Mouse (Mus musculus): ENCODE measurements around the gene Frmd8.

Frmd8 gene

GRCm38 (mm10) chr19:5851481-5851971 lies 23.5 kb downstream of the Frmd8 start:
- in situ Hi-C loops (cut with MseI, MboI): no loop called here

GRCm38 (mm10) chr19:5850860-5851259 lies 24.2 kb downstream of the Frmd8 start:
- in situ Hi-C loops (cut with MseI, MboI): no loop called here

GRCm38 (mm10) chr19:5849843-5850527 lies 25.1 kb downstream of the Frmd8 start:
- in situ Hi-C loops (cut with MseI, MboI): loop anchor here in 1 of 2 experiments (5.0 kb wide), 1 partner anchor 48 kb away; no protein-coding TSS in a partner anchor

DNA sequence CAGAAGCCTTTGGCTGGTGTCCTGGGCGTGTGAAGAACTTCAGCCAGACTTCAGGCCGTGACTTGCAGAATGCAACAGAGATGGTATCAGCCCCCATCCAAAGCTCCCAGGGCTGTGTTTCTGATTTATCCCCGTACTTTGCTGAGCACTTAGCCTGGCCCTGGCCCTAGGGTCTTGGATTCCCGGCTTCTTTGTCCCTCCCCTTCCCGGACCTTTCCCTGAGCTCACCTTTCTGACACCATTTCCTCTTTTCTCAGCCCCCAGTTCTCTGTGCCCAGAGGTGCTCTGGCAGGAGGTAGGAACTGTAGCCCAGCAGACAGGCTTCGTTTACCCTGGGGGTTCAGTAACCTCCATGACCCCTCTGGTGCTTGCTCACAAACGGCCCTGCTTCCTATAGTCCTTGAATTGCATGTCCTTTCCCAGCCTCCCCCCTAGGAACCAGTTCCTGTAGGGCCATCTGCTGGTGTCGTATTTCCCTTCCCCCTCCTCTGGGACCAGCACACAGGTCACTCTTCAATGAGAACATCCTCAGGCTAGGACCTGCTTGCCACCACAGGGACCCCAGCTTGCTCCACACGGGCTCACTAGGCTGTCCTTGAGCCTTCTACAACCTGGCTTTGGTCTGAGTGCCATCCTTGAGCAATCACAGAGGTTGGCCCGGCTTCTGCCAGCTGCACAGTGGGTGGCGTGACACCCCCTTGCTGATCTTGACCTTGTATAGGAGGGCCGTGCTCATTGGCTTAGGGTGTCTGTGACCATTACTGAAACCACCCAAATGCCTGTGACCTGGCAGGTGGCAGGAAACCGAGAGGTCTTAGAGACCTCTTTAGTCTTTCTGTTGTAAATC lies 26.0 kb downstream of the Frmd8 start:
- in situ Hi-C loops (cut with MseI, MboI): loop anchor here in 1 of 2 experiments (5.0 kb wide), 1 partner anchor 47 kb away; no protein-coding TSS in a partner anchor

GRCm38 (mm10) chr19:5848032-5848825 lies 26.8 kb downstream of the Frmd8 start:
- in situ Hi-C loops (cut with MseI, MboI): loop anchor here in 1 of 2 experiments (5.0 kb wide), 1 partner anchor 46 kb away; no protein-coding TSS in a partner anchor

DNA sequence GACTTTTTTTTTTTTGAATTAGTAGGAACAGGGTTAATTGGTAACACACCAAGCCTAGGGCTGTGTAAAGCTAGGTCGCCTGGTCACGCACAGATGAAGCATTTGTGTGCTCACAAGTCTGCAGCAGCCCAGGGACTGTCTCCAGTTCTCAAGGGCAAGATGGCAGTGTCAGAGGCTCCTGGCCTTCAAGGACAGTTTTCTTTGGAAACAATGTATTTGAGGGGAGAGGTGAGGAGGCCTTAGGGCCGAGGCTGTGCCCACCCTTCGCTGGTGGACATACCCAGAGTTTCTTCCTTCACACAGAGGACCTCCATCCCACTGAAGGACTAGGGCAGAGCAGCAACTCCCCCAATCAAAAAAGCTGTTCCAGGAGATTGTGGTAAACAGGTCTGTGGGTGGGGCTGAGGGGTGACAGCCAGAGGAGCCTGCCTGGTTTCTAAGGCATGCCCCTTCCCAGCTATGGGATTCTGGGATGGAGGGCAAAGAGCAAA lies 27.7 kb downstream of the Frmd8 start:
- in situ Hi-C loops (cut with MseI, MboI): loop anchor here in 1 of 2 experiments (5.0 kb wide), 1 partner anchor 45 kb away; no protein-coding TSS in a partner anchor

- in situ Hi-C loops (cut with MseI, MboI): loop anchor here in 1 of 2 experiments (5.0 kb wide), 1 partner anchor 44 kb away; no protein-coding TSS in a partner anchor
Measured at GRCm38 (mm10) chr19:5846557-5847305, 28.3 kb downstream of the Frmd8 start.

- in situ Hi-C loops (cut with MseI, MboI): loop anchor here in 1 of 2 experiments (5.0 kb wide), 1 partner anchor 44 kb away; no protein-coding TSS in a partner anchor
Measured at GRCm38 (mm10) chr19:5846154-5846553, 28.9 kb downstream of the Frmd8 start.

- in situ Hi-C loops (cut with MseI, MboI): loop anchor here in 1 of 2 experiments (5.0 kb wide), 1 partner anchor 43 kb away; no protein-coding TSS in a partner anchor
Measured at GRCm38 (mm10) chr19:5845319-5846135, 29.5 kb downstream of the Frmd8 start.

DNA sequence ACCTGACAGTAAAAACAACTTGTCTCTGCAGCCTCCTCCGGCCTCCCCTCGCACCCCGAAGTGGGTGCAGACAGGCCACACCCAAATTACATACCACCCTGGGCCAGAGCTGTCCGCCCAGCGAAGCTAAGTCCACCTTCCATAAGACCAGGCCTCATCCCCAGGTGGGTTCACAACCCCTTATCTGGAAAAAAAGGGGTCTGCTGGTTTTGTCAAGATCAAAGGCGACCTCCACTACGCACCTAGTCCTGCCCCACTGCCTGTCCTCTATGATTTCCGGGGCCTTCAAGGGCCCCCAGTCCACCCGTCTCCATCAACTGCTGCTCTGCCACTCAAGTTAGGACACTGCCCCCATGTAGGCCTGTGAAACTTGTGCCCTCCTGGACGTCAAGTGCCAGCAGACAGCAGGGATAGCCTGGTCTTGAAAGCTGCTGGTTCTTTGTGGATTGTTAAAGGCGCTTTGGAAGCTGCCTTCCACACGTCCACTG lies 30.2 kb downstream of the Frmd8 start:
- in situ Hi-C loops (cut with MseI, MboI): loop anchor here in 1 of 2 experiments (5.0 kb wide), 1 partner anchor 43 kb away; no protein-coding TSS in a partner anchor

DNA sequence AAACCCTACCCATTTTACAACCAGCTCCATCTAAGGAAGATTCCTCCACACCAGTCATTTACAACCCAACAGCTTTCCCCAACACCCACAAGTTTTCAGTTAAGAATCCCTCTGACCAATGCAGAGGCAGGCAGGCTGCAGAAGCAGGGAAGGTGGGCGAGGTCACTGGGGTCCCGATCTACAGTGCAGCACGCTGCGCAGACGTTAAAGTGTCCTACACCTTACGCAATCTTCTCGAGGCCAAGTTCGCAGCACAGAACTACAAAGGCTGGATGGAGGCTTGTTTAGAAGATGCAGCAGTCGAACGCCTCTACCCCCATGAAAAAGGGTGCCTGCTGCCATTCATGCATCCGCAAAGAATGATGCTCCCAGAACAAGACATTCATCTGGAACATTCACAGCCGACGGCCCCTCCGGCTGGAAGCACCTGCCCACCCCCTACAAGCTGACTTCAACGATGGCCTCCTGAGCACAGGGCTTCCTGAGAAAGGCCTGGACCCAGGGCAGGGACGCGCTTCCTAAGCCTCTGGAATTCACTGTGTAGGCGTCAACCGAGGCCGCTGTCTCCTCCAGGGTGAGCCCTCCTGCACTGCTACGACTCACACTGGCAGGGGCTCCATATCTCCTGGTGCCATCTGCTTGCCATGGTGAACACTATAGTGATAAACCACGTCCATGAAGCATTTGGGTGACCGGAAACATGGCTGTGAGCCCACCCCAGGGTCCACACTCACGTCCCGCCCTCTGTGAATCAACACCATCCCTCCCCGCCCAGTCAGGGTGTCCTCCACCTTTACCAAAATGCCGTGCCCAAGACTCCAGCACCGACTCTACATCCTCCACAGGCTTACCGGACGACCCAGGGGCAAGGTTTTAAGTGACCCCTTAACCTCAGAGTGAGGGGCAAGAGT lies 31.0 kb downstream of the Frmd8 start:
- in situ Hi-C loops (cut with MseI, MboI): no loop called here

DNA sequence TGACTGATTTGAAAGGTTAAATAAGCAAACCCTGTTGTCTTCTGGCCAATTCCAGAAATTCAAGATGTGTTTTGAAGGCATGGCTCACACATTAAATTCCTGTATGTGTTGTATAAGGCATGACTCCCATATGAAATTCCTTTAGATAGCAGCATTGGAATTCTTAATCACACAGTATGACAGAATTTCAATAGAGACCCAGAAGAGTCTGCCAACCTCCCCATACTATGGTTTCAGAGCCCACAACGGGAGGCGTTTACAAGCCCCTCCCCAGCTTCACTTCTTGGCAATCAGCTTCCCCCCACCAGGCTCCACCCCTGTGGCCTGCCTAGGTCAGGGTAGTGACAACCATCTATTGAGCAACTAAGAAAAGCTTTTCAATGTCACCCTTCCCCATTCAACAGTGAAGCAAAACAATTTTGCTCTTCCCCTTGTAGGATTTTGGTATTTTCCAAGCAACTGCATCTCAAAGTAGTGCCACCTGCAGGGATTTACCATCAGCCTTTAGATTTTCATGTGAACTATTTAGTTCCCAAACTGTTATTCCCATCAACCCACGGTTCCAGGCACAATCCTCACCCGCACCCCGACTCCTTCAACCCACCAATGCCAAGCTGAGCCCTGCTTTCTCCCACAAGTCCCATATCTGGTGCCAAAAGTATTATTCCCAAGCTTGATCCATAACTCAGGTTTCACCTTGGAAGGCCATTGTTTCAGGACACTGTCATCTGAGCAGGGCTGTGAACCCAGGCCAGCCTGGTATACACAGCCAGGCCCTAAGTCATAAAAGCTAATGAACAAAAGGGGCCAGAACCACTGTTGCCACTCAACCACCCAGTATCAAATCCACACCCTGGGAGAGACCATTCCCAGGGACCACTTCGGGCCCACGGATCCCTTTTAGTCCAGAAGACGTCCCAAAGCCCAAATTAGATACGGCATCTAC lies 32.0 kb downstream of the Frmd8 start:
- in situ Hi-C loops (cut with MseI, MboI): no loop called here

GRCm38 (mm10) chr19:5841999-5842784 lies 32.9 kb downstream of the Frmd8 start:
- in situ Hi-C loops (cut with MseI, MboI): no loop called here

DNA sequence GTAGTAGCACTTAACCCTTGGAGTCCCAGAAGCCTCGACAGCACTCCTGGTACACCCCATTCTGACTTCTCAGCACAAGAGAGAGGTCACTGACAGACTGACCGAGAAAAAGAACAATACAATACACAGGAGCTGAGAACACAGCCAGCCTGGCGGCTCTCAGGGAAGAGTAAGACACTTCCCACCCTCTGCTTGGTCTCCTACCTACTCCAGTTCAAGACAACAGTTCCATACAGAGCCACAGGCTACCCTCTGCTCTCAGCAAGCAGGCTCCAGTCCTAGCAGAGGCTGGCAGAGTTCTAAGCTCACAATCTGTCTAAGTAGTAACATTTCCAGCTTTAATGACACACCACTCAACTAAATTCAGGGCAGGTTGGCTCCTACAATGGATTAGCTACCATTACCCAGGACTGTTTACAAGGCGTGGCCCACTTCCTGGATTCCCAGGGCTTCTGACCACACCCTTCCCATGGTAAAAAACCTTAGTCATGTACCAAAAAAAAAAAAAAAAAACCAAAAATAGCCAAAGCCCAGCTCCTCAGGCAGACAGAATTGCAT lies 33.6 kb downstream of the Frmd8 start:
- in situ Hi-C loops (cut with MseI, MboI): no loop called here

DNA sequence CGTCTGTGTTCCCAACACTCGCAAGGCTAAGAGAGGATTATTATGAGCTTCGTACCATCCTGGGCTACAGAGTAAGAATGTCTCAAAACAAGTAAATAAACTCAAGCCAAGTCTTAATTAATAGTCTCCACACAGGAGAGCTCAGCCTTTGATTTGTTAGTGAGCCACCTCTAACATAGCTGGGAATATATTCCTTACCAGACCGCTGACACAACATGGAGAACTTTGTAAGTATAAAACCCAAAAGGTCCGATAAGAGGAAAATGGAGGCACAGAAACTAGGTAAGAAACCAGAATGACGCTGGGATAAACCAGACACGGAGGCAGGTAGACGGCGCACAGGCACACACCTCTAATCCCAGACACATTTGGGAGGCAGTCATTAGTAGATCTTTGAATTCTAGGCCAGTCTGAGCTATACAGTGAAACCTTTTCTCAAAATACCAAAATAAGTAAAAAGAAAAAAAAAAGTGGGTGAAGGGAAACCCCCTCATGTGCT lies 34.1 kb downstream of the Frmd8 start:
- in situ Hi-C loops (cut with MseI, MboI): no loop called here
